Mouse (Mus musculus) embryonic fibroblast, embryonic 13.5 days (primary cell): ENCODE measurements at regions not wholly inside any gene's neighbourhood (a gene's known extent, or its start where the extent isn't known, plus 50 kb on each side); places are given as distances from the start of the nearest gene placed in this dataset.

Experiments
- CTCF ChIP-seq: IDR thresholded peaks from 2 replicates; pipeline ENCODE4 v1.5.1; 2011; ENCODE audit warnings: mild to moderate bottlenecking, control low read depth, low read length, moderate library complexity, borderline replicate concordance; ENCODE audit not compliant: insufficient read depth
- POLR2A ChIP-seq: IDR thresholded peaks from 2 replicates; pipeline ENCODE4 v1.6.1; 2011; ENCODE audit warnings: low read depth, mild to moderate bottlenecking, control low read depth, low read length, moderate library complexity

DNA sequence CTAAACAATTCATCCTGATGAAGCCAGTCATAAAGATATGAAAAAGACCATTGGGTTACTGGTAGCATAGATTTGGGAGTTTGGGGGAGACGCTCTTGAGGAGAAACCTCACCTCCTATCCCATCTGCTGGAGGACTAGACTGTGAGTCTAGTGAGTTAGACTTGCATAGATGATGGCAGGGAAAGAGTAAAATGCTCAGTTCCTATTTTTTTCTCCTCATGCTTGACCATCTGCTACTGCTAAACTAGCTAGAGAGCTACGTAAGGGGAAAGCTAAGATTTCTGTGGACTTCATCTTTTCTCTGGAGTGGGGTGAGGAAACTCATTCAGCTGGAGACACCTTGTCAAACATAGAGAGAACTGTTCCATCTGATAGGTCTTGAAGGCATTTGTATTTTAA is 118.4 kb upstream of the Gnao1 start:
- no peak for TF ChIP-seq CTCF
- no peak for TF ChIP-seq POLR2A
